Mouse (Mus musculus) liver, embryonic 14.5 days (tissue): ENCODE data around the gene Ecd. TPM values are rescaled to one million over a fixed set of nuclear protein-coding genes. Genes with fewer than 3 reads are reported as not detected.
A peak's percentile ranks its signal among the peaks of the same experiment; 100 is the strongest.
"Not testable (repeated sequence)": the region's sequence is repeated elsewhere in the genome, so short reads cannot be mapped to it uniquely, and the experiment has no call there.

ENCODE experiments used
- ATAC-seq: fragments of 200-750 bp; cut with Nextera tagmentation; 2 replicates; pipeline ENCODE4 v1.8.0; 2017; ENCODE audit warnings: moderate number of reproducible peaks, mild to moderate bottlenecking, moderate library complexity; ENCODE audit not compliant: insufficient read depth
- DNase-seq, 3 experiments: peaks; one replicate each; pipeline ENCODE4 v3.0.0-alpha.2; 2012 to 2013; ENCODE audit warnings: low read depth in 3 of 3, low spot score in 3 of 3
- H3K27ac ChIP-seq: fragments of 300-500 bp; sonication (generic); 2 replicates; pipeline ENCODE4 v1.5.1; 2014; ENCODE audit warnings: moderate library complexity, mild to moderate bottlenecking, control low read depth, inconsistent platforms
- H3K27me3 ChIP-seq: fragments of 300-500 bp; sonication (generic); 2 replicates; pipeline ENCODE4 v1.6.1; 2014; ENCODE audit warnings: mild to moderate bottlenecking, low read length, moderate library complexity; ENCODE audit not compliant: control insufficient read depth, insufficient read depth
- H3K36me3 ChIP-seq: fragments of 300-500 bp; sonication (generic); replicated peaks from 2 replicates; pipeline ENCODE4 v1.6.1; 2014; ENCODE audit warnings: low read depth; ENCODE audit not compliant: control insufficient read depth, insufficient read depth
- H3K4me1 ChIP-seq, 2 experiments: fragments of 200-500 bp in 1 of 2; fragments of 300-500 bp in 1 of 2; sonication (generic) in 1 of 2; replicated peaks; 2 replicates each; pipeline ENCODE4 v1.6.1; 2012 to 2014; ENCODE audit warnings: antibody characterized with exemption in 1 of 2, inconsistent platforms in 1 of 2, low read length in 1 of 2; ENCODE audit not compliant: control insufficient read depth in 2 of 2, insufficient read depth in 2 of 2
- H3K4me2 ChIP-seq: fragments of 300-500 bp; sonication (generic); 2 replicates; pipeline ENCODE4 v1.6.1; 2014; ENCODE audit warnings: low read depth, mild to moderate bottlenecking, control low read depth, moderate library complexity
- H3K4me3 ChIP-seq, 2 experiments: fragments of 200-500 bp in 1 of 2; fragments of 300-500 bp in 1 of 2; sonication (generic) in 1 of 2; 2 replicates each; pipeline ENCODE4 v1.5.1; 2012 to 2014; ENCODE audit warnings: low read depth in 2 of 2, low read length in 2 of 2, mild to moderate bottlenecking in 2 of 2, control low read depth in 1 of 2, inconsistent platforms in 1 of 2, moderate library complexity in 1 of 2; ENCODE audit not compliant: insufficient read depth in 1 of 2
- H3K9ac ChIP-seq: fragments of 300-500 bp; sonication (generic); replicated peaks from 2 replicates; pipeline ENCODE4 v1.6.1; 2014; ENCODE audit warnings: mild to moderate bottlenecking, control low read depth, moderate library complexity
- H3K9me3 ChIP-seq: fragments of 300-500 bp; sonication (generic); 2 replicates; pipeline ENCODE4 v1.6.1; 2016; ENCODE audit warnings: low read length, mixed read lengths; ENCODE audit not compliant: control insufficient read depth
- CTCF ChIP-seq: IDR thresholded peaks from 2 replicates; pipeline ENCODE4 v1.5.1; 2016; ENCODE audit warnings: antibody characterized with exemption, low read depth, control low read depth
- EP300 ChIP-seq: IDR thresholded peaks from 2 replicates; pipeline ENCODE4 v1.6.1; 2016; ENCODE audit warnings: antibody characterized with exemption, low read depth
- WGBS: fragments of 180-500 bp; shearing (Covaris S2); extraction: QIAGEN DNeasy Blood & Tissue Kit; methylation state at CpG from one replicate; pipeline ENCODE4 v1.1.7; 2014; ENCODE audit not compliant: insufficient replicate concordance; 5-methylcytosine and 5-hydroxymethylcytosine counted together
- polyA plus RNA-seq, 2 experiments: library from polyadenylated mRNA; depleted of rRNA in 1 of 2; stranded (reverse) in 1 of 2; unstranded in 1 of 2; fragments of >200 nt; fragmentation: Nextera tagmentation in 1 of 2; extraction: Ambion mirVana in 1 of 2; gene quantifications; 2 replicates each; pipeline versions ENCODE4 v1.2.1 to v1.2.3; 2012 to 2014

Ecd gene
- polyA plus RNA-seq, 2 experiments, result 15.6 to 25.8 TPM

DNA sequence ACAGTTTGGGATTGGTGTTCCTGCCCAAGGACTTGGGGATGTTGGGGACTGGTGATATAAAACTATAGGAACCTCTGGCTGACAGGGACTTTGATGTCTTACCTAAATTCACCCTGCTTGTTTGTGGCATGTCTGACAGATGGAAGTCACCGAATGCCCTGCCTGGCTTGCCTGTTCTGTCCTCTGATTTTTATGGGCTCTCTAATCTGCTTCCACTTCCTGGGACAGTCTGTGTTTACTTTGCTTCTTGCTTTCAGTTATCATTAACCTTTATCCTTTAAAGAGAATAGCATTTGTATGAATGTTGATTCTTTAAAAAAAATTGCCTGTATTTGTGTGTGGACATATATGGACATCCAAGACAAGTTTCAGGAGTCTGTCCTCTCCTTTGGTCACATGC lies 32.8 kb downstream of the Ecd start:
- H3K9me3 ChIP-seq, result no peaks in the 10 kb centered on the region
- H3K4me1 ChIP-seq, result no peaks in the 10 kb centered on the region
- WGBS, result 50% methylated on average over 1 of the region's 1 CpGs
- DNase-seq (no peak), ATAC-seq (no peak)
- H3K4me2 ChIP-seq, result no peak overlapping the region
- no peak overlapping the region for H3K4me3 ChIP-seq
- H3K36me3 ChIP-seq, result peaks cover 7% of the 10 kb centered on the region
- H3K27ac ChIP-seq, result no peak overlapping the region
- TF ChIP-seq CTCF (no peak), EP300 (no peak)
- H3K27me3 ChIP-seq, result no peaks in the 10 kb centered on the region
- H3K9ac ChIP-seq, result no peak overlapping the region

- H3K9ac ChIP-seq, H3K4me2 ChIP-seq, H3K36me3 ChIP-seq, ATAC-seq, H3K9me3 ChIP-seq, H3K27ac ChIP-seq, H3K27me3 ChIP-seq, H3K4me3 ChIP-seq, H3K4me1 ChIP-seq, DNase-seq: not testable (repeated sequence)
- WGBS, result 52% methylated on average over 2 of the region's 2 CpGs
Measured at GRCm38 (mm10) chr14:20305085-20305484, 42.8 kb downstream of the Ecd start.

- WGBS, result 66% methylated on average over 3 of the region's 3 CpGs
Measured at GRCm38 (mm10) chr14:20298131-20298530, 49.8 kb downstream of the Ecd start.

GRCm38 (mm10) chr14:20297616-20298015 lies 50.3 kb downstream of the Ecd start:
- no peak overlapping the region for H3K9ac ChIP-seq
- TF ChIP-seq EP300, result no peak
- no peak for TF ChIP-seq CTCF
- ATAC-seq, result no peak
- H3K27ac ChIP-seq, result no peak overlapping the region
- WGBS, result 74% methylated on average over 3 of the region's 3 CpGs
- no peak overlapping the region for H3K4me3 ChIP-seq
- H3K36me3 ChIP-seq, result no peaks in the 10 kb centered on the region
- no peak for DNase-seq
- no peaks in the 10 kb centered on the region for H3K9me3 ChIP-seq
- H3K4me1 ChIP-seq, result peaks cover 0 to 7% of the 10 kb centered on the region in 2 experiments; a peak in 2 of 4 replicates
- H3K27me3 ChIP-seq, result no peaks in the 10 kb centered on the region
- H3K4me2 ChIP-seq, result no peak overlapping the region

More at GRCm38 (mm10) chr14:20298131-20298530, 49.8 kb downstream of the Ecd start:
- Histone ChIP-seq H3K36me3 (no peaks in the 10 kb centered on the region), H3K9me3 (no peaks in the 10 kb centered on the region), H3K9ac (no peak overlapping the region), H3K4me1 (peaks cover 0 to 7% of the 10 kb centered on the region in 2 experiments; a peak in 2 of 4 replicates), H3K4me3 (no peak overlapping the region), H3K4me2 (no peak overlapping the region), H3K27me3 (no peaks in the 10 kb centered on the region), H3K27ac (no peak overlapping the region)
- TF ChIP-seq CTCF (no peak), EP300 (no peak)
- no peak for DNase-seq
- ATAC-seq, result no peak

DNA sequence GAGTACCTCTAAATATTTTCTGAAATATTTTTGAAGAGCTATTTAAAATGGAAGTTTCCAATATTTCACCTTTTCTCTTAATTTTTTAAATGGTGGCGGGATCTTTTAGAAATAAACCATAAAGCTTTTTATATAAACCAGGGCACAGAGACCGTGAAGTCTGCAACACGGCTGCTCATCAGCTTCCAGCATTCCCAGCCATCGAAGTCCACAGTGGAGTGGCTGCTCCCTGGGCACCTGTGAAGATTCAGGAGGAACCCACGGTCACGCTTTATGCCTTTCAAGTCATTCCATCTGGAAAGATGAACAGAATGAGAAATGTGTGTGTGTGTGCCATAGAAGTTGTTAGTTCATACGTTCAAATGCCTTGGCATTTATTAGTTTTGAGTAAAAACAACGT lies 53.0 kb downstream of the Ecd start:
- WGBS, result 39% methylated on average over 8 of the region's 8 CpGs
- Histone ChIP-seq H3K27me3 (no peaks in the 10 kb centered on the region), H3K4me2 (peak overlapping the region; percentile 92), H3K27ac (no peak overlapping the region), H3K36me3 (no peaks in the 10 kb centered on the region), H3K4me3 (peak overlapping the region; percentile 61 to 92), H3K4me1 (peaks cover 0 to 12% of the 10 kb centered on the region in 2 experiments; a peak in 2 of 4 replicates), H3K9me3 (no peaks in the 10 kb centered on the region), H3K9ac (peak overlapping the region; percentile 46)
- no peak for DNase-seq
- no peak for ATAC-seq
- no peak for TF ChIP-seq CTCF
- no peak for TF ChIP-seq EP300
